Mouse (Mus musculus): ENCODE results near the gene Rpl12.

GRCm38 (mm10) chr2:32963544-32963943 is 2.2 kb downstream of the Rpl12 start:
- TF ChIP-seq CTCF (IDR thresholded peaks at IDR 0.05; ENCODE audit: low read depth, low read length) (no peak), POLR2A (IDR thresholded peaks at IDR 0.05; ENCODE audit: borderline replicate concordance, low read depth, low read length) (no peak)

All from bone marrow macrophage, adult 2 months (primary cell).